Mouse (Mus musculus): ENCODE data around the gene Grk4. TPM values are rescaled to one million over a fixed set of nuclear protein-coding genes. Genes with fewer than 3 reads are reported as not detected.

Grk4 gene
- polyA plus RNA-seq (2012; ENCODE audit: insufficient read depth, low replicate concordance): not detected in 2 replicates

GRCm38 (mm10) chr5:34659686-34660590 lies at the start of gene Grk4, which contains the start of gene Nop14:
Gene Grk4, plus strand, starts transcription at chr5:34660379.
Gene Nop14, minus strand, starts transcription at chr5:34660148.
- peaks cover 29% of the 10 kb centered on the region for H3K36me3 ChIP-seq (replicated peaks; ENCODE audit: low read length)
- H3K27me3 ChIP-seq (replicated peaks): no peaks in the 10 kb centered on the region
- H3K4me3 ChIP-seq (replicated peaks): peak within 1 kb of the TSS; percentile 98
- H3K9me3 ChIP-seq: no peaks in the 10 kb centered on the region
- no peak for TF ChIP-seq GATA1 (IDR thresholded peaks at IDR 0.05; ENCODE audit: borderline replicate concordance, low read length)
- TF ChIP-seq FLI1 (IDR thresholded peaks at IDR 0.05; ENCODE audit: low read length): peak; percentile 55
- peaks cover 30% of the 10 kb centered on the region for H3K4me1 ChIP-seq

GRCm38 (mm10) chr5:34632996-34633395 lies 27.2 kb upstream of the Grk4 start:
- no peak for TF ChIP-seq GATA1 (IDR thresholded peaks at IDR 0.05; ENCODE audit: borderline replicate concordance, low read length)
- no peak for TF ChIP-seq FLI1 (IDR thresholded peaks at IDR 0.05; ENCODE audit: low read length)
- peaks cover 83% of the 10 kb centered on the region for H3K36me3 ChIP-seq (replicated peaks; ENCODE audit: low read length)
- peaks cover 54% of the 10 kb centered on the region for H3K4me1 ChIP-seq
- no peak overlapping the region for H3K4me3 ChIP-seq (replicated peaks)
- no peaks in the 10 kb centered on the region for H3K27me3 ChIP-seq (replicated peaks)
- H3K9me3 ChIP-seq: no peaks in the 10 kb centered on the region

- H3K4me3 ChIP-seq (replicated peaks): no peak overlapping the region
- TF ChIP-seq FLI1 (IDR thresholded peaks at IDR 0.05; ENCODE audit: low read length) (no peak), GATA1 (IDR thresholded peaks at IDR 0.05; ENCODE audit: borderline replicate concordance, low read length) (no peak)
- no peaks in the 10 kb centered on the region for H3K9me3 ChIP-seq
- peaks cover 83% of the 10 kb centered on the region for H3K36me3 ChIP-seq (replicated peaks; ENCODE audit: low read length)
- peaks cover 51% of the 10 kb centered on the region for H3K4me1 ChIP-seq
- no peaks in the 10 kb centered on the region for H3K27me3 ChIP-seq (replicated peaks)
Measured at GRCm38 (mm10) chr5:34633641-34634040, 26.5 kb upstream of the Grk4 start.

- peaks cover 83% of the 10 kb centered on the region for H3K36me3 ChIP-seq (replicated peaks; ENCODE audit: low read length)
Measured at GRCm38 (mm10) chr5:34634746-34635400, 25.3 kb upstream of the Grk4 start.

GRCm38 (mm10) chr5:34635665-34636192 lies 24.4 kb upstream of the Grk4 start:
- no peak for TF ChIP-seq FLI1 (IDR thresholded peaks at IDR 0.05; ENCODE audit: low read length)
- TF ChIP-seq GATA1 (IDR thresholded peaks at IDR 0.05; ENCODE audit: borderline replicate concordance, low read length): no peak
- H3K4me1 ChIP-seq: peaks cover 53% of the 10 kb centered on the region
- H3K27me3 ChIP-seq (replicated peaks): no peaks in the 10 kb centered on the region
- peaks cover 83% of the 10 kb centered on the region for H3K36me3 ChIP-seq (replicated peaks; ENCODE audit: low read length)
- no peaks in the 10 kb centered on the region for H3K9me3 ChIP-seq
- H3K4me3 ChIP-seq (replicated peaks): peak overlapping the region; percentile 97

More at GRCm38 (mm10) chr5:34634746-34635400, 25.3 kb upstream of the Grk4 start:
- H3K4me1 ChIP-seq: peaks cover 45% of the 10 kb centered on the region
- H3K27me3 ChIP-seq (replicated peaks): no peaks in the 10 kb centered on the region
- TF ChIP-seq GATA1 (IDR thresholded peaks at IDR 0.05; ENCODE audit: borderline replicate concordance, low read length) (no peak), FLI1 (IDR thresholded peaks at IDR 0.05; ENCODE audit: low read length) (no peak)
- H3K4me3 ChIP-seq (replicated peaks): peak overlapping the region; percentile 16
- no peaks in the 10 kb centered on the region for H3K9me3 ChIP-seq

GRCm38 (mm10) chr5:34636481-34637287 lies 23.5 kb upstream of the Grk4 start, which contains the start of gene Mfsd10:
Gene Mfsd10, minus strand, starts transcription at chr5:34637212.
- Histone ChIP-seq H3K27me3 (replicated peaks) (no peaks in the 10 kb centered on the region), H3K36me3 (replicated peaks; ENCODE audit: low read length) (peaks cover 83% of the 10 kb centered on the region), H3K9me3 (no peaks in the 10 kb centered on the region), H3K4me3 (replicated peaks) (peak within 1 kb of the TSS; percentile 97), H3K4me1 (peaks cover 55% of the 10 kb centered on the region)
- no peak for TF ChIP-seq GATA1 (IDR thresholded peaks at IDR 0.05; ENCODE audit: borderline replicate concordance, low read length)
- TF ChIP-seq FLI1 (IDR thresholded peaks at IDR 0.05; ENCODE audit: low read length): no peak

GRCm38 (mm10) chr5:34637591-34638156 lies 22.5 kb upstream of the Grk4 start:
- TF ChIP-seq GATA1 (IDR thresholded peaks at IDR 0.05; ENCODE audit: borderline replicate concordance, low read length) (no peak), FLI1 (IDR thresholded peaks at IDR 0.05; ENCODE audit: low read length) (no peak)
- Histone ChIP-seq H3K36me3 (replicated peaks; ENCODE audit: low read length) (peaks cover 78% of the 10 kb centered on the region), H3K4me1 (peaks cover 55% of the 10 kb centered on the region), H3K27me3 (replicated peaks) (no peaks in the 10 kb centered on the region), H3K4me3 (replicated peaks) (peak overlapping the region; percentile 97), H3K9me3 (no peaks in the 10 kb centered on the region)

GRCm38 (mm10) chr5:34641991-34642390 lies 18.2 kb upstream of the Grk4 start:
- TF ChIP-seq GATA1 (IDR thresholded peaks at IDR 0.05; ENCODE audit: borderline replicate concordance, low read length): no peak
- no peak for TF ChIP-seq FLI1 (IDR thresholded peaks at IDR 0.05; ENCODE audit: low read length)
- Histone ChIP-seq H3K27me3 (replicated peaks) (no peaks in the 10 kb centered on the region), H3K4me3 (replicated peaks) (no peak overlapping the region), H3K4me1 (peaks cover 32% of the 10 kb centered on the region), H3K9me3 (no peaks in the 10 kb centered on the region), H3K36me3 (replicated peaks; ENCODE audit: low read length) (peaks cover 89% of the 10 kb centered on the region)

- H3K36me3 ChIP-seq (replicated peaks; ENCODE audit: low read length): peaks cover 93% of the 10 kb centered on the region
- no peaks in the 10 kb centered on the region for H3K27me3 ChIP-seq (replicated peaks)
- TF ChIP-seq FLI1 (IDR thresholded peaks at IDR 0.05; ENCODE audit: low read length) (no peak), GATA1 (IDR thresholded peaks at IDR 0.05; ENCODE audit: borderline replicate concordance, low read length) (no peak)
- no peaks in the 10 kb centered on the region for H3K9me3 ChIP-seq
- H3K4me3 ChIP-seq (replicated peaks): no peak overlapping the region
- H3K4me1 ChIP-seq: peaks cover 28% of the 10 kb centered on the region
Measured at GRCm38 (mm10) chr5:34642932-34643331, 17.2 kb upstream of the Grk4 start.

Data from megakaryocyte, embryonic 14.5 days (primary cell).